Mouse (Mus musculus): ENCODE measurements around the gene Zfyve21. TPM values are rescaled to one million over a fixed set of nuclear protein-coding genes. Genes with fewer than 3 reads are reported as not detected.
A peak's percentile ranks its signal among the peaks of the same experiment; 100 is the strongest.

The Zfyve21 gene
- 31.6 and 33.4 TPM in 2 replicates for polyA plus RNA-seq (2012; rRNA removed)

DNA sequence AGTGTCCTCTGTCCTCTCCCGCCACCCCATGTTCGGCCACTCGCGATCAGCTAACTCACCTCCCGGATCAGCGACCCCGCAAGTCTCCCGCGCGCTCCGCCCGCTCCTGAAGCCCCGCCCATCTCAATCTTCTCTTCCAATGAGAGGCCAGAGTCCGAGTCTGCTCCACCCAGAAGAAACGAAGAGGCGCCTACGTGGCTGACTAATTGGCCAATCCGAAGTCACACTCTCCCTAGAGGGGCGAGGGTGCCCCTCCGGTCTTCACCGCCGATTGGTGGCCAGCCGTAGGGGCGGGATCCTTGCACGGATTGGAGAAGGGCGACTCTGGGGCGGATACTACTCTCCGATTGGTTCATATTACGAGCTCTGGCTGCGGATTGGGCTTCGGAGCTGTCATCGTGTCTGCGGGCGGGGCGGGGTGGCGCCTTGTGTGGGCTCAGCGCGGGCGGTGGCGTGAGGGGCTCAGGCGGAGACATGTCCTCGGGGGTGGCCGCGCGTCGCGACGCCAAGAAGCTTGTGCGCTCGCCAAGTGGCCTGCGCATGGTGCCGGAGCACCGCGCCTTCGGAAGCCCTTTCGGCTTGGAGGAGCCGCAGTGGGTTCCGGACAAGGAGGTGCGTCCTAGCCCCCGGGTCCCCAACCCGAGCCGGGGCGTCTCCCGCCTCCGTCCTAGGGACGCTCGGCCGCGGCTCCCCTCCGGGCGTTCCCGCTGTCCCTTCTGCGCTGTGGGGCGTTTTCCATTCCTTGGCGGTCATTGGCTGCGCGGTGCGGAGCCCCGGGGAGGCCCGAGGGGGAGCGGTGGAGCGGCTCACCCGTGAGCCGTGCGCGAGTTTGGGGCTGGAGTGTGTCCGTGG lies at the start of gene Zfyve21, which contains the start of gene Xrcc3:
TSS of gene Zfyve21 (plus strand) at position 405 of the 852 bp plus-strand sequence.
TSS of gene Xrcc3 (minus strand) at position 108 of the 852 bp plus-strand sequence.
- H3K4me3 ChIP-seq (replicated peaks; ENCODE audit: insufficient read depth, low read depth, low read length): peak within 1 kb of the TSS; percentile 79
- TF ChIP-seq POLR2A (IDR thresholded peaks at IDR 0.05; ENCODE audit: borderline replicate concordance, insufficient read depth, low read length) (peak; percentile 59), CTCF (IDR thresholded peaks at IDR 0.05; ENCODE audit: borderline replicate concordance, insufficient read depth, low read depth, low read length) (no peak)
- peaks cover 16% of the 10 kb centered on the region for H3K4me1 ChIP-seq (ENCODE audit: control insufficient read depth, insufficient read depth, low read length)
- H3K27me3 ChIP-seq (ENCODE audit: control insufficient read depth, insufficient read depth, low read length): no peaks in the 10 kb centered on the region
- WGBS: under 1% methylated on average over 87 of the region's 87 CpGs
- DNase-seq: peak; percentile 97 to 100
- no peak within 1 kb of the TSS for H3K27ac ChIP-seq (ENCODE audit: insufficient read depth, low read length)

GRCm38 (mm10) chr12:111766313-111767236 lies 47.4 kb upstream of the Zfyve21 start:
- H3K27me3 ChIP-seq (ENCODE audit: control insufficient read depth, insufficient read depth, low read length): no peaks in the 10 kb centered on the region
- peaks cover 66% of the 10 kb centered on the region for H3K4me1 ChIP-seq (ENCODE audit: control insufficient read depth, insufficient read depth, low read length)
- 6% methylated on average over 16 of the region's 16 CpGs for WGBS
- H3K4me3 ChIP-seq (replicated peaks; ENCODE audit: insufficient read depth, low read depth, low read length): peak overlapping the region; percentile 39
- DNase-seq: peak; percentile 56 to 74
- TF ChIP-seq CTCF (IDR thresholded peaks at IDR 0.05; ENCODE audit: borderline replicate concordance, insufficient read depth, low read depth, low read length) (no peak), POLR2A (IDR thresholded peaks at IDR 0.05; ENCODE audit: borderline replicate concordance, insufficient read depth, low read length) (peak; percentile 20; the same call in 1 of the 2 replicates)
- peak overlapping the region; percentile 40 for H3K27ac ChIP-seq (ENCODE audit: insufficient read depth, low read length)

GRCm38 (mm10) chr12:111768322-111768928 lies 45.5 kb upstream of the Zfyve21 start:
- peaks cover 48% of the 10 kb centered on the region for H3K4me1 ChIP-seq (ENCODE audit: control insufficient read depth, insufficient read depth, low read length)
- 67% methylated on average over 10 of the region's 10 CpGs for WGBS
- no peaks in the 10 kb centered on the region for H3K27me3 ChIP-seq (ENCODE audit: control insufficient read depth, insufficient read depth, low read length)
- no peak overlapping the region for H3K27ac ChIP-seq (ENCODE audit: insufficient read depth, low read length)
- no peak for TF ChIP-seq CTCF (IDR thresholded peaks at IDR 0.05; ENCODE audit: borderline replicate concordance, insufficient read depth, low read depth, low read length)
- TF ChIP-seq POLR2A (IDR thresholded peaks at IDR 0.05; ENCODE audit: borderline replicate concordance, insufficient read depth, low read length): no peak
- no peak for DNase-seq
- H3K4me3 ChIP-seq (replicated peaks; ENCODE audit: insufficient read depth, low read depth, low read length): no peak overlapping the region

- peak; percentile 52 to 55 for DNase-seq
- H3K27ac ChIP-seq (ENCODE audit: insufficient read depth, low read length): no peak overlapping the region; the same call in 1 of the 2 replicates
- H3K27me3 ChIP-seq (ENCODE audit: control insufficient read depth, insufficient read depth, low read length): no peaks in the 10 kb centered on the region
- TF ChIP-seq POLR2A (IDR thresholded peaks at IDR 0.05; ENCODE audit: borderline replicate concordance, insufficient read depth, low read length): no peak
- TF ChIP-seq CTCF (IDR thresholded peaks at IDR 0.05; ENCODE audit: borderline replicate concordance, insufficient read depth, low read depth, low read length): peak; percentile 38; the same call in 1 of the 2 replicates
- peaks cover 42% of the 10 kb centered on the region for H3K4me1 ChIP-seq (ENCODE audit: control insufficient read depth, insufficient read depth, low read length)
- no peak overlapping the region for H3K4me3 ChIP-seq (replicated peaks; ENCODE audit: insufficient read depth, low read depth, low read length)
- 18% methylated on average over 10 of the region's 10 CpGs for WGBS
Observed at GRCm38 (mm10) chr12:111769306-111769705, 44.7 kb upstream of the Zfyve21 start.

DNA sequence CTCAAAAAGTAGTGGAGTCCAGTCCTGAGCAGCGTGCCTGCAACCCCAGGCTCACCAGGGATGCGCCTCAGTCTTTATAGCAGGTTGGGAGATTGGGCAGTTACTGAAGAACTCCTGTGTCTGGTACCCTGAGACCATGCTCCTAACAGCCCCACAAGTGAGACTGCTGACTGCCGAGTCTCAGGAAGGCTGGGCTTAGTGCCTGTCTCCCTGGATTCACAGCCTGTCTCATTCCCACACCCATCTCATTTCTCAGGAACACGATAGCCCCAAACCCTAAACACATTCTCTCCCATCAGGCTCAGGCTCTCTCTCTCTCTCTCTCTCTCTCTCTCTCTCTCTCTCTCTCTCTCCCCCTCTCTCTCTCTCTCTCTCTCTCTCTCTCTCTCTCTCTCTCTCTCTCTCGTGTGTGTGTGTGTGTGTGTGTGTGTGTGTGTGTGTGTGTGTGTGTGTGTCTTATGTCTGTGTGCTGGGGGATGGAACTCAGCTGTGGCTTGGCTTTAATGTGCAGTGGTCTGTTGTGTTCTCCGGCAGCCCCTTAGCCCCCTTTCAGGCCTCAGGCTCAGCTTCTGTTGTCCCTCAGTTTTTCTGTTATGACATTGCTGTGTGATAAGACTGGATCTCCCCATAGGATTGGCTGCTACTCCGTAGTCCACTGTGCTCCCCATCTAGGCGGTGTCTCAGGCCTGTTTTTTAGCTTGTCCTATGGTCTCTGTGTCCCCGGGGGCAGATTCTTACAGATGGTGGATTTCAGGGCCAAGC lies 44.0 kb upstream of the Zfyve21 start:
- TF ChIP-seq CTCF (IDR thresholded peaks at IDR 0.05; ENCODE audit: borderline replicate concordance, insufficient read depth, low read depth, low read length) (no peak), POLR2A (IDR thresholded peaks at IDR 0.05; ENCODE audit: borderline replicate concordance, insufficient read depth, low read length) (no peak)
- H3K27ac ChIP-seq (ENCODE audit: insufficient read depth, low read length): peak overlapping the region; percentile 1; the same call in 1 of the 2 replicates
- 28% methylated on average over 8 of the region's 9 CpGs for WGBS

DNA sequence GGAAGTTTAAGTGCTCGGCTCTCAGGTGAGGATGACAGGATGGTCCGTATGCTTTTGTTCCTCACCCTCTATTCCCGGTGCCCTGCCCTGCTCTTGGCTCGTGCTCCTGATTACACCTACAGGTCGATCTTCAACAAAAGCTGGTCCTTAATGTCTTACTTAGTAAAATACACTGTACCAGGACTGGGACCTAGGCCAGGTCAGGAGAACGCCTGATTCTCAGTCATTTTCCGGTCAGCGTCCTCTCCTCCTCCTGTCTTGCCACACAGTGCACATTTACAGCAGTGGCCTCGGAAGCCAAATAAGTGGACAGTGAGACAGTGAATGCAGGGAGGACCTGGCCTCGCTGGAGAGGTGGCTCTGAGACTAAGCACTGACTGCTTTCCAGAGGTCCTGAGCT lies 43.3 kb upstream of the Zfyve21 start:
- 26% methylated on average over 10 of the region's 10 CpGs for WGBS
- no peak overlapping the region for H3K4me3 ChIP-seq (replicated peaks; ENCODE audit: insufficient read depth, low read depth, low read length)
- H3K27ac ChIP-seq (ENCODE audit: insufficient read depth, low read length): 0 out of 2 replicates have a peak overlapping the region, but pooled peaks have one; percentile 1
- DNase-seq: no peak
- no peak for TF ChIP-seq POLR2A (IDR thresholded peaks at IDR 0.05; ENCODE audit: borderline replicate concordance, insufficient read depth, low read length)
- no peak for TF ChIP-seq CTCF (IDR thresholded peaks at IDR 0.05; ENCODE audit: borderline replicate concordance, insufficient read depth, low read depth, low read length)
- no peaks in the 10 kb centered on the region for H3K27me3 ChIP-seq (ENCODE audit: control insufficient read depth, insufficient read depth, low read length)
- H3K4me1 ChIP-seq (ENCODE audit: control insufficient read depth, insufficient read depth, low read length): peaks cover 33% of the 10 kb centered on the region

More for the DNA sequence above, 44.0 kb upstream of the Zfyve21 start:
- H3K4me1 ChIP-seq (ENCODE audit: control insufficient read depth, insufficient read depth, low read length): peaks cover 39% of the 10 kb centered on the region
- DNase-seq: no peak
- H3K4me3 ChIP-seq (replicated peaks; ENCODE audit: insufficient read depth, low read depth, low read length): no peak overlapping the region
- H3K27me3 ChIP-seq (ENCODE audit: control insufficient read depth, insufficient read depth, low read length): no peaks in the 10 kb centered on the region

All from cerebellum, adult 2 months (tissue).